Mouse (Mus musculus) erythroblast, adult 5-6 weeks (primary cell): ENCODE data around the gene Znrf1. TPM values are rescaled to one million over a fixed set of nuclear protein-coding genes. Genes with fewer than 3 reads are reported as not detected.

ENCODE experiments used
- ATAC-seq: replicated peaks from 2 replicates; pipeline ENCODE4 v1.8.0; 2016; ENCODE audit warnings: moderate number of reproducible peaks, mild to moderate bottlenecking, moderate TSS enrichment, inconsistent platforms; ENCODE audit not compliant: poor library complexity, low FRiP score, severe bottlenecking
- total RNA-seq, 2 experiments: library from RNA; stranded (forward) in 1 of 2; stranded (reverse) in 1 of 2; fragments of 150-400 nt in 1 of 2; fragments of 200-764, 138-1000 nt in 1 of 2; gene quantifications; 2 replicates each; pipeline versions ENCODE4 v1.2.3 to v1.2.4; 2015 to 2017; ENCODE audit warnings: low replicate concordance in 2 of 2

Gene Znrf1
- total RNA-seq, 2 experiments from 2014 or later: 5.8 to 7.1 TPM

DNA sequence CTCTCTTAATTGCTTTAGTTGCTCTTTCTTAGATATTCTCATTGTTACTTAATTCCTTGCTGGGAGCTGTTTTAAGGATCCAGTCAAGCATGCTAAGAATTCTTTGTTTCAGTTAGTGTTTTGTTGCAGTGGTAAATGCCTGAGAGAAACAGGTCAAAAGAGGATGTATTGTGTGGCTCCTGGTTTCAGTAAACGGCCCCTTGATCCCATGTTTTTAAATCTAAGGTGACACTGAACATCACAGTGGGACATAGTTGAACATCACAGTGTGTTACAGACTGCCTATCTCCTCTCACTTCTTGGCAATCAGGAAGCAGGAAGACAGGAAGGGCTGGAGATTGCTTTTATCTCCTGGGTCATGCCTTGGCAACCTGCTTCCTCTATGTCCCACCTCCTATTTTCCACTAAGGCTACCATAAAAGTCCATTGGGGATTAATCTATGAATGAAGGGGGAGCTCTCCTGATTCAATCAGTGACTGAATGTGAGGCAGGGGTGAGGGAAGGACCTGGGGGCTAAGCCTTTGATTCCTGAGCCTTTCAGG, 121.5 kb downstream of the Znrf1 start:
- ATAC-seq: no peak

DNA sequence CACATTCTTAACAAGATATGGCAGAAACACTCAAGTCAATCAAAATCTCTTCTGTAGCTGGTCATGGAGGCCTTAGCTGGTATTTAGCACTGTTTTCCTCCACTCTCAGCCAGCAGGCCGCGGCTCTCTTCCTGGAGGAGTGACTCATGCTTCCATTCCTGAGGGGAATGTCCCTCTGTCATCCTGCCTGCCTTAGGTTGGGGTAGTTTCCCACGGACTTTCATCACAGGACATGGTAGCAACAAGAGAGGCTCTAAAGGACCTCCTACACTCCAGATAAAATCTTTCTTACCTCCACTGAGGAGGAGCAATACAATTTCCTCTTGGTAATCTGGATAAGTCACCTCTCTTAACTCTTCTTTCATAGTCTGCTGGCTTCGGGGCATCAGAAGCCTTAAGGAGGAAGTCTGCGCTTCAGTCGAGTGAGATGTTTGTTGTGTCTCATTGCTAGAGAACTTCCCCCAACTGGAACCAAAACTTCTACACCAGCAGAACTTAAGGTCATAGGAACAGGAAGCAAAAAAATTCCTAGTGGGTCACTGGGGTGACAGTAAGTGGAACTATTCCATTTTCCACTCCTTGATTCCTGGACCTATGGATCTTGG, 123.0 kb downstream of the Znrf1 start:
- ATAC-seq: no peak

DNA sequence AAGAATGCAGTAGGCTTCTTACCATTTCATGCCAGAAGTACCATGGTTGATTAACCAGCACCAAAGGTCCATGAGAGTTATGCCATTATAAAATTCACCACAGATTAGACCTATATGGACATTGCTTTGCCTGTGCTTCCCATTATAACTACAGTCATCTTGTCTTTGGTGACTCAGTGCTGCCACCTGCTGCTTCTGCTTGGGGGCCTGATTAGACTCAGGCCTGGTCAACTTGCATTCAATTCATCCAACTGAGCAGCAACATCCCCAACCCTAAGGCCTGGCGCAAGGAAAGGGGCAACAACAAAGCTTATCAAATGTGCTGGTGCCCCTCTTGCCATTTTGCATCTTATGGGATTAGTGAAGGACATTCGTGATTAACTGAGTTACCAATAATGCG, 126.6 kb downstream of the Znrf1 start:
- ATAC-seq: peak; percentile 66; the same call in 1 of the 2 replicates

DNA sequence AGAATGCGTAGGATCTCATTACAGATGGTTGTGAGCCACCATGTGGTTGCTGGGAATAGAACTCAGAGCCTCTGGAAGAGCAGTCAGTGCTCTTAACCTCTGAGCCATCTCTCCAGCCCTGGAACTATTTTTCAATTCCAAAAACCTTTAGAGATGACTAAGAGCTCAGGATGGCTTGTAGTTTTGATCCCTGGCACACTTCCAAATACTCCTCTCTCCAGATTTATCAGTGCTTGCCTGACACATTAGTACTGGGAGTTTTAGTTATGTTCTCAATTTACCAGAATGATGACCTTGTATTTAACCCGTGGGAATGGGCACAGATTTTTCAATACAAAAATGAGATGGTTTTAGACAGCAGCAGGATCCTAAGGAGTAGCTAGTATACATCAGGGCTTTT, 130.9 kb downstream of the Znrf1 start:
- ATAC-seq: no peak

Other genes starting within 250 kb of the Znrf1 start
- gene Rfwd3, start 235.9 kb upstream of the Znrf1 start, total RNA-seq (2015; ENCODE audit: low replicate concordance): 25.9 and 29.0 TPM in 2 replicates
- gene Rfwd3, start 235.9 kb upstream of the Znrf1 start, total RNA-seq (2017; ENCODE audit: low replicate concordance): 44.0 and 45.0 TPM in 2 replicates
- gene Mlkl, start 197.9 kb upstream of the Znrf1 start, total RNA-seq (2015; ENCODE audit: low replicate concordance): 9.4 and 29.2 TPM in 2 replicates
- 11.8 and 12.0 TPM in 2 replicates for gene Mlkl, start 197.9 kb upstream of the Znrf1 start, total RNA-seq (2017; ENCODE audit: low replicate concordance)
- not detected in 2 replicates for gene Fa2h, start 142.3 kb upstream of the Znrf1 start, total RNA-seq (2015; ENCODE audit: low replicate concordance)
- gene Fa2h, start 142.3 kb upstream of the Znrf1 start, total RNA-seq (2017; ENCODE audit: low replicate concordance): not detected in 2 replicates
- 1.7 and 3.1 TPM in 2 replicates for gene Wdr59, start 14.0 kb upstream of the Znrf1 start, total RNA-seq (2015; ENCODE audit: low replicate concordance)
- 2.0 and 3.3 TPM in 2 replicates for gene Wdr59, start 14.0 kb upstream of the Znrf1 start, total RNA-seq (2017; ENCODE audit: low replicate concordance)
- not detected in 2 replicates for gene Ldhd, start 94.3 kb downstream of the Znrf1 start, total RNA-seq (2015; ENCODE audit: low replicate concordance)
- 0.42 TPM in 1 of 2 replicates, not detected in the other for gene Ldhd, start 94.3 kb downstream of the Znrf1 start, total RNA-seq (2017; ENCODE audit: low replicate concordance)
- 1.2 and 3.3 TPM in 2 replicates for gene Zfp1, start 107.3 kb downstream of the Znrf1 start, total RNA-seq (2015; ENCODE audit: low replicate concordance)
- gene Zfp1, start 107.3 kb downstream of the Znrf1 start, total RNA-seq (2017; ENCODE audit: low replicate concordance): 1.3 TPM in 1 of 2 replicates, not detected in the other
- not detected in 2 replicates for gene Ctrb1, start 154.9 kb downstream of the Znrf1 start, total RNA-seq (2015; ENCODE audit: low replicate concordance)
- not detected in 2 replicates for gene Ctrb1, start 154.9 kb downstream of the Znrf1 start, total RNA-seq (2017; ENCODE audit: low replicate concordance)
- gene Bcar1, start 207.7 kb downstream of the Znrf1 start, total RNA-seq (2015; ENCODE audit: low replicate concordance): not detected in 2 replicates
- gene Bcar1, start 207.7 kb downstream of the Znrf1 start, total RNA-seq (2017; ENCODE audit: low replicate concordance): not detected in 2 replicates